Mouse (Mus musculus) E14TG2a.4 (cell line): Measurements from ENCODE around the gene Prmt3.

Experiments used
- CTCF ChIP-seq: conservative IDR thresholded peaks from 2 replicates; pipeline ENCODE4 v1.5.1; 2014; ENCODE audit warnings: low read length
- NANOG ChIP-seq: IDR thresholded peaks from 2 replicates; pipeline ENCODE4 v1.6.1; 2014; ENCODE audit warnings: borderline replicate concordance, low read length, mixed read lengths
- POU5F1 ChIP-seq: IDR thresholded peaks from 2 replicates; pipeline ENCODE4 v1.6.1; 2014; ENCODE audit warnings: low read length, borderline replicate concordance

DNA sequence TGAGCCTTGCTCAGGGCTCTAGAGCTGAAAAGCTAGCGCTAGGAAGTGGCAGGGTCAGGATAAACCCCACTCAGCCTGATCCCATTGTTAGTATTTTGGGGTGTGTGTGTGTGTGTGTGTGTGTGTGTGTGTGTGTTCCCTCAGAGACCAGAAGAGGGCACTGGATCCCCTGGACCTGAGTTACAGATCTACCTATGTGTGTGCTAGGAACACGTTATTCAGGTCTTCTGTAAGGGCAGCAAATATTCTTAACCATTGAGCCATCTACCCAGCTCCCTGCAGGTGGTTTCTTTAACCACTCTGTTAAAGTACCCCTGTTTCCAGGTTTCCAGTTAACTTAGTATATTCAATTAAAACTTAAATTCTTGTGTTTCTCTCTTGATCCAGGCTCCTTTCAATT is 3.8 kb upstream of the Prmt3 start:
- no peak for TF ChIP-seq CTCF
- no peak for TF ChIP-seq POU5F1
- no peak for TF ChIP-seq NANOG
